Mouse (Mus musculus) lung, postnatal 0 days (tissue): ENCODE measurements at regions not wholly inside any gene's neighbourhood (a gene's known extent, or its start where the extent isn't known, plus 50 kb on each side); places are given as distances from the start of the nearest gene placed in this dataset.

ENCODE experiments used
- ATAC-seq: fragments of 200-750 bp; cut with Nextera tagmentation; 2 replicates; pipeline ENCODE4 v1.8.0; 2017; ENCODE audit warnings: moderate library complexity
- DNase-seq: peaks from one replicate; pipeline ENCODE4 v3.0.0-alpha.2; 2016; ENCODE audit warnings: low spot score
- H3K27ac ChIP-seq: fragments of 300-500 bp; sonication (generic); 2 replicates; pipeline ENCODE4 v1.5.1; 2014; ENCODE audit warnings: antibody characterized with exemption, mild to moderate bottlenecking, low read length, mixed read lengths
- H3K27me3 ChIP-seq: fragments of 300-500 bp; sonication (generic); replicated peaks from 2 replicates; pipeline ENCODE4 v1.6.1; 2014; ENCODE audit warnings: low read length, mixed read lengths; ENCODE audit not compliant: insufficient read depth
- H3K36me3 ChIP-seq: fragments of 300-500 bp; sonication (generic); 2 replicates; pipeline ENCODE4 v1.6.1; 2014; ENCODE audit warnings: low read length, mixed read lengths; ENCODE audit not compliant: insufficient read depth
- H3K4me1 ChIP-seq: fragments of 300-500 bp; sonication (generic); 2 replicates; pipeline ENCODE4 v1.6.1; 2014; ENCODE audit warnings: antibody characterized with exemption, low read depth, low read length, mixed read lengths; ENCODE audit not compliant: insufficient read depth
- H3K4me2 ChIP-seq: fragments of 300-500 bp; sonication (generic); replicated peaks from 2 replicates; pipeline ENCODE4 v1.6.1; 2014; ENCODE audit warnings: low read depth, mild to moderate bottlenecking, low read length, moderate library complexity, mixed read lengths
- H3K4me3 ChIP-seq: fragments of 300-500 bp; sonication (generic); 2 replicates; pipeline ENCODE4 v1.5.1; 2014; ENCODE audit warnings: low read depth, low read length
- H3K9ac ChIP-seq: fragments of 300-500 bp; sonication (generic); replicated peaks from 2 replicates; pipeline ENCODE4 v1.6.1; 2014; ENCODE audit warnings: low read depth, mild to moderate bottlenecking
- H3K9me3 ChIP-seq: fragments of 300-500 bp; sonication (generic); 2 replicates; pipeline ENCODE4 v1.6.1; 2016; ENCODE audit warnings: low read length, mixed read lengths
- CTCF ChIP-seq: IDR thresholded peaks from 2 replicates; pipeline ENCODE4 v1.5.1; 2016; ENCODE audit warnings: antibody characterized with exemption, mild to moderate bottlenecking
- EP300 ChIP-seq: IDR thresholded peaks from 2 replicates; pipeline ENCODE4 v1.6.1; 2016; ENCODE audit warnings: antibody characterized with exemption, mild to moderate bottlenecking, control low read depth
- WGBS: fragments of 180-500 bp; shearing (Covaris S2); extraction: QIAGEN DNeasy Blood & Tissue Kit; methylation state at CpG from one replicate; pipeline ENCODE4 v1.1.7; 2014; 5-methylcytosine and 5-hydroxymethylcytosine counted together

GRCm38 (mm10) chr1:98192671-98193070 is 97.2 kb upstream of the Pam start:
- no peak overlapping the region for H3K9ac ChIP-seq
- no peaks in the 10 kb centered on the region for H3K9me3 ChIP-seq
- H3K4me1 ChIP-seq, result no peaks in the 10 kb centered on the region
- H3K27ac ChIP-seq, result no peak overlapping the region
- no peaks in the 10 kb centered on the region for H3K36me3 ChIP-seq
- TF ChIP-seq CTCF, result no peak
- TF ChIP-seq EP300, result no peak
- ATAC-seq (no peak), DNase-seq (no peak)
- no peaks in the 10 kb centered on the region for H3K27me3 ChIP-seq
- H3K4me2 ChIP-seq, result no peak overlapping the region
- no peak overlapping the region for H3K4me3 ChIP-seq
- WGBS, result 68% methylated on average over 4 of the region's 4 CpGs

DNA sequence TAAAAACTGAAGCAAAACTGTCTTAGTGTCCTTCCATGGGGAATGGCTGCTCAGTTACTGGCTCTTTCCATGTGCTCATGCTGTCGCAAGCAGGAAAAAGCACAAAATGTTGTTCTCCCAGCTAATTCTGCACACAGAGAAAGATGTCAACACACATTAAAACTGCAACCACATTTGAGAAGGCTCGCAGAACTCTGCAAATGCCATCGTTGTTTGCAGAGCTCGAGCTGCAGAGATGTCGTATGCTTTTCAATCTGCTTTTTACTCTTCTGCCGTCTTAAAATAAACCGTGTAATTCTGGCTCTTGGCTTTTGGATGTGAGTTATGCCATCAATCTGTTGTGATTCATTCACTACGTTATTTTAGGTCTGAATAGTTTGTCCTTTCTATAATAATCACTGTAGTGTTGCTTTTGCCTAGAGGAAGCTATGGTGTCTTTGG is 96.6 kb upstream of the Pam start:
- Histone ChIP-seq H3K27me3 (no peaks in the 10 kb centered on the region), H3K36me3 (no peaks in the 10 kb centered on the region), H3K9me3 (no peaks in the 10 kb centered on the region), H3K27ac (no peak overlapping the region), H3K4me2 (no peak overlapping the region), H3K9ac (no peak overlapping the region), H3K4me3 (no peak overlapping the region), H3K4me1 (no peaks in the 10 kb centered on the region)
- WGBS, result 47% methylated on average over 8 of the region's 8 CpGs
- DNase-seq, result no peak
- no peak for ATAC-seq
- no peak for TF ChIP-seq CTCF
- TF ChIP-seq EP300, result no peak

- no peak for TF ChIP-seq EP300
- no peak for TF ChIP-seq CTCF
- Histone ChIP-seq H3K4me2 (no peak overlapping the region), H3K9me3 (no peaks in the 10 kb centered on the region), H3K27me3 (no peaks in the 10 kb centered on the region), H3K4me3 (no peak overlapping the region), H3K27ac (no peak overlapping the region), H3K9ac (no peak overlapping the region), H3K4me1 (no peaks in the 10 kb centered on the region), H3K36me3 (no peaks in the 10 kb centered on the region)
- no peak for DNase-seq
- WGBS, result 17% methylated on average over 2 of the region's 2 CpGs
- no peak for ATAC-seq
These were observed 95.9 kb upstream of the Pam start for GRCm38 (mm10) chr1:98191331-98191730.

DNA sequence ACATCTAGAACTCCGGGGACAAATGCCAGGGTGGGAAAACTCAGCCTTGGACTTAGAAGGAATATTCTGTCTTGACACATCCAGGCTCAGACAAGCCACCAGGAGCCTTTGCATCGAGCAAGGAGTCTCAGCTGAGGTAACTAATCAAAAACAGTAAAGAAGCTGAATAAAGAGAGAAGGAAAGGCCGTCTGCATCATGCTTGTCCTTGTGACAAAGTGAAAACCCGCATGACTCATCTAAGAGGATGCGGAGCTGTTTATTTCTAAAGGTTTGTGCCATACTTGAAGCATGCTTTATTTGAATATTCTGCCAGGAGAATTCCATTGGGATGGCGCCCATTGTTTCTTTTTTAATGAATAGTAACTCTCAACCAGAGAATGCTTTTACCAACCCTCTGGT is 95.3 kb upstream of the Pam start:
- TF ChIP-seq CTCF (no peak), EP300 (no peak)
- H3K4me1 ChIP-seq, result no peaks in the 10 kb centered on the region
- no peaks in the 10 kb centered on the region for H3K27me3 ChIP-seq
- no peak overlapping the region for H3K4me2 ChIP-seq
- ATAC-seq, result no peak
- H3K27ac ChIP-seq, result no peak overlapping the region
- no peak overlapping the region for H3K4me3 ChIP-seq
- no peak for DNase-seq
- no peaks in the 10 kb centered on the region for H3K36me3 ChIP-seq
- WGBS, result 45% methylated on average over 6 of the region's 6 CpGs
- H3K9me3 ChIP-seq, result no peaks in the 10 kb centered on the region
- H3K9ac ChIP-seq, result no peak overlapping the region

GRCm38 (mm10) chr1:98189991-98190471 is 94.6 kb upstream of the Pam start:
- Histone ChIP-seq H3K27ac (no peak overlapping the region), H3K4me2 (no peak overlapping the region), H3K4me1 (no peaks in the 10 kb centered on the region), H3K9ac (no peak overlapping the region), H3K9me3 (no peaks in the 10 kb centered on the region), H3K36me3 (no peaks in the 10 kb centered on the region), H3K4me3 (no peak overlapping the region), H3K27me3 (no peaks in the 10 kb centered on the region)
- no peak for TF ChIP-seq EP300
- no peak for TF ChIP-seq CTCF
- WGBS, result 63% methylated on average over 6 of the region's 6 CpGs
- ATAC-seq (no peak), DNase-seq (no peak)

- DNase-seq (no peak), ATAC-seq (no peak)
- Histone ChIP-seq H3K4me1 (no peaks in the 10 kb centered on the region), H3K4me2 (no peak overlapping the region), H3K27ac (no peak overlapping the region), H3K9ac (no peak overlapping the region), H3K36me3 (no peaks in the 10 kb centered on the region), H3K9me3 (no peaks in the 10 kb centered on the region), H3K4me3 (no peak overlapping the region), H3K27me3 (no peaks in the 10 kb centered on the region)
- WGBS, result 56% methylated on average over 6 of the region's 6 CpGs
- no peak for TF ChIP-seq EP300
These were observed 84.9 kb upstream of the Pam start for GRCm38 (mm10) chr1:98180372-98180771.

GRCm38 (mm10) chr1:98179030-98179429 is 83.6 kb upstream of the Pam start:
- ATAC-seq (no peak), DNase-seq (peak; percentile 51)
- H3K27me3 ChIP-seq, result no peaks in the 10 kb centered on the region
- no peak overlapping the region for H3K4me2 ChIP-seq
- no peak overlapping the region for H3K9ac ChIP-seq
- 28% methylated on average over 1 of the region's 1 CpGs for WGBS
- no peaks in the 10 kb centered on the region for H3K4me1 ChIP-seq
- H3K9me3 ChIP-seq, result no peaks in the 10 kb centered on the region
- no peak overlapping the region for H3K27ac ChIP-seq
- H3K4me3 ChIP-seq, result no peak overlapping the region
- H3K36me3 ChIP-seq, result no peaks in the 10 kb centered on the region
- TF ChIP-seq EP300 (no peak), CTCF (peak; percentile 83)
